ENCODE assay signal across 10 mouse cellular contexts in genomic region chr13:77047179-77047931, GRCm38 (mm10).
DNase-seq lines count a peak whose midpoint lies in the region; ATAC-seq and TF ChIP-seq lines count a peak whose summit lies in the region.
"Had no signal": no experiment of that assay in that cellular context is flagged by ENCODE, and none has a peak within 500 bp of the region (broad histone marks: within the 10 kb centered on the region; RNA-seq: fewer than 3 reads in every experiment).

No protein-coding gene starts in this region.

- DNase-seq in heart, embryonic 10.5 days (ENCODE audit: low spot score) = no peak
- DNase-seq in ovary, adult 18-20 months (ENCODE audit: low spot score) = peak; percentile 7
- DNase-seq in ovary, postnatal 36 days (ENCODE audit: low spot score) = no peak
- peak; percentile 42 for DNase-seq in hindbrain, postnatal 0 days (ENCODE audit: low spot score)
- no peak for DNase-seq in adrenal gland, postnatal 25 days
- no peak for DNase-seq in layer of hippocampus, postnatal 25 days (ENCODE audit: extremely low spot score in 1 of 2, low spot score in 1 of 2)
- DNase-seq: kidney, adult 11 months had no signal

- H3K9me3 ChIP-seq in heart, embryonic 12.5 days (replicated peaks) = no peaks in the 10 kb centered on the region
- no peaks in the 10 kb centered on the region for H3K9me3 ChIP-seq in heart, embryonic 10.5 days
- H3K9me3 ChIP-seq in hindbrain, postnatal 0 days (ENCODE audit: low read length) = no peaks in the 10 kb centered on the region
- no peaks in the 10 kb centered on the region for H3K9me3 ChIP-seq in stomach, embryonic 15.5 days
- H3K9me3 ChIP-seq: limb, embryonic 13.5 days had no signal

- no peaks in the 10 kb centered on the region for H3K27me3 ChIP-seq in heart, embryonic 12.5 days (replicated peaks)
- no peaks in the 10 kb centered on the region for H3K27me3 ChIP-seq in heart, embryonic 10.5 days (ENCODE audit: insufficient read depth, poor library complexity, severe bottlenecking)
- no peaks in the 10 kb centered on the region for H3K27me3 ChIP-seq in hindbrain, postnatal 0 days (ENCODE audit: insufficient read depth, low read length)
- no peaks in the 10 kb centered on the region for H3K27me3 ChIP-seq in stomach, embryonic 15.5 days (replicated peaks)
- H3K27me3 ChIP-seq: limb, embryonic 13.5 days had no signal

- no peak overlapping the region for H3K4me2 ChIP-seq in heart, embryonic 12.5 days
- H3K4me2 ChIP-seq in hindbrain, postnatal 0 days (ENCODE audit: low read depth, low read length) = peak overlapping the region; percentile 21; the same call in 1 of the 2 replicates
- no peak overlapping the region for H3K4me2 ChIP-seq in stomach, embryonic 15.5 days
- H3K4me2 ChIP-seq: limb, embryonic 13.5 days had no signal

- 73% methylated on average over 6 of the region's 6 CpGs for WGBS in heart, embryonic 12.5 days
- 81% methylated on average over 6 of the region's 6 CpGs for WGBS in heart, embryonic 10.5 days
- 40% methylated on average over 6 of the region's 6 CpGs for WGBS in hindbrain, postnatal 0 days
- WGBS in stomach, embryonic 15.5 days = 49% methylated on average over 6 of the region's 6 CpGs

- 0 out of 2 replicates have a peak, but pooled peaks have one; percentile 53 for ATAC-seq in heart, embryonic 12.5 days (ENCODE audit: insufficient number of reproducible peaks, low FRiP score)
- peak; percentile 80 for ATAC-seq in hindbrain, postnatal 0 days
- peak; percentile 38; the same call in 1 of the 2 replicates for ATAC-seq in stomach, embryonic 15.5 days (ENCODE audit: insufficient read depth, low FRiP score, low read depth)

- no peak overlapping the region for H3K9ac ChIP-seq in heart, embryonic 12.5 days
- H3K9ac ChIP-seq in hindbrain, postnatal 0 days (replicated peaks; ENCODE audit: low read length) = no peak overlapping the region
- no peak overlapping the region for H3K9ac ChIP-seq in stomach, embryonic 15.5 days
- H3K9ac ChIP-seq: limb, embryonic 13.5 days had no signal

- H3K4me3 ChIP-seq in heart, embryonic 12.5 days = no peak overlapping the region
- H3K4me3 ChIP-seq in heart, embryonic 10.5 days = no peak overlapping the region
- H3K4me3 ChIP-seq in hindbrain, postnatal 0 days (ENCODE audit: low read length) = no peak overlapping the region
- H3K4me3 ChIP-seq in stomach, embryonic 15.5 days (replicated peaks) = no peak overlapping the region
- H3K4me3 ChIP-seq: limb, embryonic 13.5 days had no signal

- no peak for TF ChIP-seq CTCF in hindbrain, postnatal 0 days (IDR thresholded peaks at IDR 0.05; ENCODE audit: low read depth)

- no peaks in the 10 kb centered on the region for H3K4me1 ChIP-seq in heart, embryonic 12.5 days (replicated peaks)
- no peaks in the 10 kb centered on the region for H3K4me1 ChIP-seq in heart, embryonic 10.5 days
- no peaks in the 10 kb centered on the region for H3K4me1 ChIP-seq in hindbrain, postnatal 0 days (ENCODE audit: insufficient read depth, low read length)
- H3K4me1 ChIP-seq in stomach, embryonic 15.5 days = no peaks in the 10 kb centered on the region
- H3K4me1 ChIP-seq: limb, embryonic 13.5 days had no signal

- 0 out of 2 replicates have a peak, but pooled peaks cover 3% of the 10 kb centered on the region for H3K36me3 ChIP-seq in heart, embryonic 12.5 days
- H3K36me3 ChIP-seq in heart, embryonic 10.5 days = peaks cover 5% of the 10 kb centered on the region; the same call in 1 of the 2 replicates
- H3K36me3 ChIP-seq in hindbrain, postnatal 0 days (ENCODE audit: insufficient read depth, low read length) = no peaks in the 10 kb centered on the region
- no peaks in the 10 kb centered on the region for H3K36me3 ChIP-seq in stomach, embryonic 15.5 days

- H3K27ac ChIP-seq in heart, embryonic 12.5 days (ENCODE audit: poor library complexity, severe bottlenecking) = no peak overlapping the region
- H3K27ac ChIP-seq in heart, embryonic 10.5 days = no peak overlapping the region
- no peak overlapping the region for H3K27ac ChIP-seq in hindbrain, postnatal 0 days
- H3K27ac ChIP-seq in stomach, embryonic 15.5 days = peak overlapping the region; percentile 31; the same call in 1 of the 2 replicates
- H3K27ac ChIP-seq: limb, embryonic 13.5 days had no signal

Comparison
In these comparisons a context has a peak if more than half of its experiments do, and no peak if none do; other contexts are left out.
1. DNase-seq: peak in ovary, adult 18-20 months (single experiment) and hindbrain, postnatal 0 days (single experiment); none in heart, embryonic 10.5 days (single experiment), ovary, postnatal 36 days (single experiment), adrenal gland, postnatal 25 days (single experiment) and layer of hippocampus, postnatal 25 days (0 of 2).
2. Peak in every context shown above with its lines, with median percentiles within 50 percentile points of each other: ATAC-seq.